Mouse (Mus musculus) heart, adult 2 months (tissue): Measurements from ENCODE around the gene Fkbp1a. TPM values are rescaled to one million over a fixed set of nuclear protein-coding genes. Genes with fewer than 3 reads are reported as not detected.

Experiments used
- DNase-seq, 2 experiments: peaks; one replicate each; pipeline ENCODE4 v3.0.0; 2021
- H3K27ac ChIP-seq: fragments of 200-600 bp; 2 replicates; pipeline ENCODE4 v1.8.1; 2022
- H3K27me3 ChIP-seq: fragments of 200-500 bp; 2 replicates; pipeline ENCODE4 v1.6.1; 2012; ENCODE audit warnings: mild to moderate bottlenecking, low read length, inconsistent platforms, mixed read lengths; ENCODE audit not compliant: control insufficient read depth, insufficient read depth
- H3K36me3 ChIP-seq: fragments of 200-500 bp; 2 replicates; pipeline ENCODE4 v1.6.1; 2012; ENCODE audit warnings: low read length, inconsistent platforms; ENCODE audit not compliant: control insufficient read depth, insufficient read depth
- H3K4me1 ChIP-seq: fragments of 200-500 bp; 2 replicates; pipeline ENCODE4 v1.6.1; 2011; ENCODE audit warnings: low read length; ENCODE audit not compliant: control insufficient read depth, insufficient read depth
- H3K4me3 ChIP-seq: fragments of 200-600 bp; 2 replicates; pipeline ENCODE4 v1.8.1; 2022
- H3K79me2 ChIP-seq: fragments of 200-500 bp; replicated peaks from 2 replicates; pipeline ENCODE4 v1.6.1; 2012; ENCODE audit warnings: mild to moderate bottlenecking, inconsistent platforms, low read length, moderate library complexity, mixed read lengths; ENCODE audit not compliant: control insufficient read depth, insufficient read depth
- H3K9ac ChIP-seq: fragments of 200-500 bp; 2 replicates; pipeline ENCODE4 v1.6.1; 2012; ENCODE audit warnings: low read depth, mild to moderate bottlenecking, control low read depth, inconsistent platforms, low read length, mixed read lengths
- CTCF ChIP-seq: fragments of 200-600 bp; IDR thresholded peaks from 2 replicates; pipeline ENCODE4 v1.8.1; 2022; ENCODE audit warnings: antibody characterized with exemption, mild to moderate bottlenecking, moderate library complexity
- EP300 ChIP-seq: fragments of 200-500 bp; IDR thresholded peaks from 2 replicates; pipeline ENCODE4 v1.6.1; 2011; ENCODE audit warnings: low read depth, low read length, control low read depth; ENCODE audit not compliant: insufficient read depth
- POLR2A ChIP-seq: fragments of 200-500 bp; IDR thresholded peaks from 2 replicates; pipeline ENCODE4 v1.6.1; 2011; ENCODE audit warnings: mild to moderate bottlenecking, low read depth, low read length, control low read depth; ENCODE audit not compliant: insufficient read depth
- WGBS: fragments of 180-500 bp; shearing (Covaris S2); methylation state at CpG from one replicate; pipeline ENCODE4 v1.1.7; 2018; 5-methylcytosine and 5-hydroxymethylcytosine counted together
- intact Hi-C: fragments of 180-260 bp; cut with DNase I; formaldehyde crosslinking; loops from one replicate; pipeline ENCODE4 v1.15.1; 2025
- long read RNA-seq: library from polyadenylated mRNA; stranded (forward); transcript quantifications from one replicate; pipeline ENCODE4 v2.0.0, GENCODE M21; 2021
- polyA plus RNA-seq: library from polyadenylated mRNA; depleted of rRNA; stranded (reverse); fragments of >200 nt; gene quantifications from 2 replicates; pipeline ENCODE4 v1.2.3, GENCODE M21; 2012; rRNA removed
- total RNA-seq, 2 experiments: library from RNA; stranded (reverse); gene quantifications; 2 replicates each; pipeline ENCODE4 v1.2.3; 2021

Gene Fkbp1a
- total RNA-seq (100 to 1,000 TPM; 197 to 211 TPM), polyA plus RNA-seq (90.5 and 145 TPM in 2 replicates)
- long read RNA-seq, transcript Fkbp1a-201 (5 exons, 1,658 nt): major isoform, 178 of 250 reads
- long read RNA-seq, partial matches to known transcripts: 50 of 250 reads
- long read RNA-seq, other reads (novel, unspliced or antisense): 18 of 250 reads

- no peaks in the 10 kb centered on the region for H3K79me2 ChIP-seq
- peaks cover 4% of the 10 kb centered on the region for H3K36me3 ChIP-seq
- peak within 1 kb of the TSS; percentile 98 for H3K27ac ChIP-seq
- TF ChIP-seq EP300 (peak; percentile 89), POLR2A (peak; percentile 88), CTCF (peak; percentile 12; the same call in 1 of the 2 replicates)
- peaks cover 13% of the 10 kb centered on the region for H3K4me1 ChIP-seq
- peak; percentile 98 for DNase-seq
- WGBS: under 1% methylated on average over 71 of the region's 93 CpGs
- intact Hi-C loops: loop anchor here (1.0 to 2.0 kb wide), 2 partner anchors 34 to 48 kb away; partner anchors contain the start of gene Nsfl1c
- H3K4me3 ChIP-seq: peak within 1 kb of the TSS; percentile 89
- H3K9ac ChIP-seq: peak within 1 kb of the TSS; percentile 99
- no peaks in the 10 kb centered on the region for H3K27me3 ChIP-seq
Observed at GRCm38 (mm10) chr2:151542323-151543062, at the start of gene Fkbp1a. Gene Fkbp1a (plus strand): TSS chr2:151542483.

DNA sequence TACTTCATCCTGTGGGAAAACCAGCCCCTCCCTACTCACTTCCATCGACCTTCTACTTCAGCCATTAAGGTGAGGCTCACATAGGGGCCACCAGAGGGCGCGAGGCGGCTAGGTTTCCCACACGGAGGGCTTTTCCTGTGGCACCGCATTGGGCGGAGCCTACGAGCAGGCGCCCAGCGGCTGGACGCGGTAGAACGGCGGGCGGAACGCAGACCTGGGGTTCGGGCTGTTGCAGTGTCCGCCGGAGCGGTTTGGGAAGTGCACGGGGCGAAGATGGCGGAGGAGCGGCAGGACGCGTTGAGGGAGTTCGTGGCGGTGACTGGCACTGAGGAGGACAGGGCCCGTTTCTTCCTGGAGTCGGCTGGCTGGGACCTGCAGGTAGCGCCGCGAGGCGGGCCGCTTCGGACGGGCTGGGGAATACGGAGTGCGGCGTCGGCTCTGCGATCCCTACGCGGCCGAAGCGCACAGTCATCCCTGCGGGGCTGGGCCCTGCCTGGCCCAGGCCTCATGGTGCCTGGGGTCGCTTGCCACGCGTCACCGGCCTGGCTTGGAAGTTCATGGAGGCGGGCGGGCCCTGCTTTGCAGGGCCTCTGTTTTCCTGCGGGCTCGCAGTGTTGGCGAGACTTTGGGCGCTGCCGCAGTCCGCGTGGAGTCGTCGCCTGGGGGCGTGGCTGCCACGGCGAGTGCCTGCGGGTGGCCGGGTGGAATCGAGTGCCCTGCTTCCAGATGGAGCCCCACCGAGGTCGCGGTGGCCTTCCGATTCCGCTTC lies 48.1 kb upstream of the Fkbp1a start, which contains the start of gene Nsfl1c:
Gene Nsfl1c (plus strand): TSS at position 148 of the 769 bp plus-strand sequence.
- no peaks in the 10 kb centered on the region; the same call in none of the 2 replicates for H3K36me3 ChIP-seq
- peak within 1 kb of the TSS; percentile 94 for H3K4me3 ChIP-seq
- under 1% methylated on average over 73 of the region's 73 CpGs for WGBS

DNA sequence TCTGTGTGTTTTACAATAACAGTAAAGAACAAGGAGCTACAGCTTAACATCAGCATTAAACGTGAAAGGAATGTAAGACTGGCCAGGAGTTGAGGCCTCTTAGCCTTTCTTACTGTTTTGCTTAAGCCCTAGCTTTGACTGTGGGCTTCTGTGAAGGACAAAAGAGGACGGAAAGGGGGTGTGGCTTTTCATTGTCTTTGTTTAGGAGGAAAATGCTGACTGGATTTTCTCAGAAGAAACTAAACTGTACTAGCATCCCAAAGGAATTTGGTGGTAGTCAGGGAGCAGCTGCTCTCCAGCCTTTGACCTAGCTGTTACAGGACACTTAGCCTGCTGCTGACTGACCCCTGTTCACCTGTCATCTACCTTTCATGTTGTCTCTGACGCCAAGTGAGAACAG lies 43.9 kb upstream of the Fkbp1a start:
- TF ChIP-seq POLR2A: no peak
- TF ChIP-seq EP300: no peak
- no peak for TF ChIP-seq CTCF
- no peak overlapping the region for H3K27ac ChIP-seq
- H3K27me3 ChIP-seq: no peaks in the 10 kb centered on the region
- no peaks in the 10 kb centered on the region for H3K4me1 ChIP-seq
- H3K9ac ChIP-seq: no peak overlapping the region
- peak in 1 of 2 experiments; percentile 4 for DNase-seq
- intact Hi-C loops: no loop called here
- H3K36me3 ChIP-seq: peaks cover 2% of the 10 kb centered on the region
- no peak overlapping the region for H3K4me3 ChIP-seq
- WGBS: 52% methylated on average over 3 of the region's 3 CpGs
- peaks cover 2% of the 10 kb centered on the region; the same call in 1 of the 2 replicates for H3K79me2 ChIP-seq

More for the DNA sequence above, 48.1 kb upstream of the Fkbp1a start, which contains the start of gene Nsfl1c:
- H3K27me3 ChIP-seq: no peaks in the 10 kb centered on the region
- H3K79me2 ChIP-seq: peaks cover 2% of the 10 kb centered on the region; the same call in 1 of the 2 replicates
- no peaks in the 10 kb centered on the region for H3K4me1 ChIP-seq
- peak; percentile 93 to 98 for DNase-seq
- peak within 1 kb of the TSS; percentile 78 for H3K9ac ChIP-seq
- intact Hi-C loops: loop anchor here (1.0 to 5.0 kb wide), 5 partner anchors 49 to 247 kb away; partner anchors contain the start of gene Snph
- TF ChIP-seq POLR2A: peak; percentile 86
- peak; percentile 88 for TF ChIP-seq EP300
- TF ChIP-seq CTCF: peak; percentile 91
- peak within 1 kb of the TSS; percentile 82 for H3K27ac ChIP-seq

DNA sequence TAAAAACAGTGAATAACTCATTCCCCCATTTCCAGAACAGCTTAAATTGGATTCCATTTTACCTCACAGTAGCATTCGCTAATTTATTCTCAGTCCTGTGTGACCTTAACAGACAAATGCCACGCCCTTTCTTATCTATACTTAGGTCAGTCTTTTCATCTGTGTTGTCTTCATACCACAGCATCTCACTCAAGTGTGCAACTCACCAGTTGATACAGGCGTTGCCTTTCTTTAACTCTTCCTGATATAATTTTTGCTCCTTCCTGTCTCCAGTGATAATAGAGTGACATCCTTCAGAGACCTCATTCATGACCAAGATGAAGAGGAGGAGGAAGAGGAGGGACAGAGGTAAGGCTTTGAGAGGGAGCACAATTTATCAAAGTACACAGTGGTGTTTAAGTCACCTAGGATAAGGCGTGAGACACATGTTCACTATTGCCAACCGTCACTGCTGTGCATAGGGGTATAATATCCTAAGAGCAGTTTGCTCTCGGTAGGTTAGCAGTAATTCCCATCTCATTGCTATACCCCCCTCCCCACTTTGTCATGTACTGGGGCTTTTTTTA lies 41.8 kb upstream of the Fkbp1a start:
- Histone ChIP-seq H3K27ac (no peak overlapping the region), H3K27me3 (no peaks in the 10 kb centered on the region), H3K4me1 (no peaks in the 10 kb centered on the region), H3K36me3 (peaks cover 2% of the 10 kb centered on the region), H3K79me2 (no peaks in the 10 kb centered on the region), H3K9ac (no peak overlapping the region), H3K4me3 (no peak overlapping the region)
- 79% methylated on average over 6 of the region's 6 CpGs for whole genome bisulfite sequencing
- TF ChIP-seq CTCF: no peak
- no peak for TF ChIP-seq POLR2A
- TF ChIP-seq EP300: no peak
- DNase-seq: no peak
- intact Hi-C loops: no loop called here

- intact Hi-C loops: no loop called here
- peak in 1 of 2 experiments; percentile 6 for DNase-seq
- H3K27me3 ChIP-seq: no peaks in the 10 kb centered on the region
- TF ChIP-seq CTCF (peak; percentile 36), POLR2A (no peak), EP300 (no peak)
- H3K27ac ChIP-seq: no peak overlapping the region
- H3K4me1 ChIP-seq: no peaks in the 10 kb centered on the region
- no peak overlapping the region for H3K4me3 ChIP-seq
- WGBS: 86% methylated on average over 4 of the region's 4 CpGs
- H3K36me3 ChIP-seq: peaks cover 2% of the 10 kb centered on the region
- H3K79me2 ChIP-seq: no peaks in the 10 kb centered on the region
- no peak overlapping the region for H3K9ac ChIP-seq
Observed at GRCm38 (mm10) chr2:151504226-151504625, 38.1 kb upstream of the Fkbp1a start.
